Mouse (Mus musculus): Measurements from ENCODE around the gene Grm3.

Gene Grm3

GRCm38 (mm10) chr5:9623095-9623459 lies 101.9 kb downstream of the Grm3 start:
- DNase-seq (ENCODE audit: low spot score): no peak

- DNase-seq (ENCODE audit: low spot score): no peak
Measured at GRCm38 (mm10) chr5:9622264-9623094, 102.5 kb downstream of the Grm3 start.

- no peak for DNase-seq (ENCODE audit: low spot score)
Measured at GRCm38 (mm10) chr5:9621417-9622067, 103.4 kb downstream of the Grm3 start.

- DNase-seq (ENCODE audit: low spot score): peak; percentile 51
Measured at GRCm38 (mm10) chr5:9579021-9579420, 145.9 kb downstream of the Grm3 start.

GRCm38 (mm10) chr5:9578571-9578970 lies 146.4 kb downstream of the Grm3 start:
- DNase-seq (ENCODE audit: low spot score): no peak

GRCm38 (mm10) chr5:9570946-9571345 lies 154.0 kb downstream of the Grm3 start:
- DNase-seq (ENCODE audit: low spot score): no peak

GRCm38 (mm10) chr5:9557706-9558105 lies 167.3 kb downstream of the Grm3 start:
- DNase-seq (ENCODE audit: low spot score): no peak

GRCm38 (mm10) chr5:9540822-9541557 lies 184.0 kb downstream of the Grm3 start:
- DNase-seq (ENCODE audit: low spot score): peak; percentile 55

- no peak for DNase-seq (ENCODE audit: low spot score)
Measured at GRCm38 (mm10) chr5:9525507-9525906, 199.5 kb downstream of the Grm3 start.

- DNase-seq (ENCODE audit: low spot score): no peak
Measured at GRCm38 (mm10) chr5:9511027-9511426, 213.9 kb downstream of the Grm3 start.

GRCm38 (mm10) chr5:9497235-9497634 lies 227.7 kb downstream of the Grm3 start:
- DNase-seq (ENCODE audit: low spot score): no peak

- DNase-seq (ENCODE audit: low spot score): no peak
Measured at GRCm38 (mm10) chr5:9495456-9495855, 229.5 kb downstream of the Grm3 start.

GRCm38 (mm10) chr5:9477587-9477986 lies 247.4 kb downstream of the Grm3 start:
- DNase-seq (ENCODE audit: low spot score): no peak

GRCm38 (mm10) chr5:9453298-9453697 lies 271.7 kb downstream of the Grm3 start:
- no peak for DNase-seq (ENCODE audit: low spot score)

GRCm38 (mm10) chr5:9449570-9449969 lies 275.4 kb downstream of the Grm3 start:
- no peak for DNase-seq (ENCODE audit: low spot score)

- no peak for DNase-seq (ENCODE audit: low spot score)
Measured at GRCm38 (mm10) chr5:9448931-9449330, 276.0 kb downstream of the Grm3 start.

- DNase-seq (ENCODE audit: low spot score): no peak
Measured at GRCm38 (mm10) chr5:9446146-9446545, 278.8 kb downstream of the Grm3 start.
